Mouse (Mus musculus) kidney, postnatal 14 days (tissue): ENCODE measurements at regions not wholly inside any gene's neighbourhood (a gene's known extent, or its start where the extent isn't known, plus 50 kb on each side); places are given as distances from the start of the nearest gene placed in this dataset.

ENCODE experiments used
- DNase-seq: peaks from one replicate; pipeline ENCODE4 v3.0.0; 2022; ENCODE audit warnings: mixed read lengths

- peak; percentile 76 for DNase-seq
Measured at GRCm38 (mm10) chr15:84616880-84617279, 52.5 kb upstream of the Prr5 start.

DNA sequence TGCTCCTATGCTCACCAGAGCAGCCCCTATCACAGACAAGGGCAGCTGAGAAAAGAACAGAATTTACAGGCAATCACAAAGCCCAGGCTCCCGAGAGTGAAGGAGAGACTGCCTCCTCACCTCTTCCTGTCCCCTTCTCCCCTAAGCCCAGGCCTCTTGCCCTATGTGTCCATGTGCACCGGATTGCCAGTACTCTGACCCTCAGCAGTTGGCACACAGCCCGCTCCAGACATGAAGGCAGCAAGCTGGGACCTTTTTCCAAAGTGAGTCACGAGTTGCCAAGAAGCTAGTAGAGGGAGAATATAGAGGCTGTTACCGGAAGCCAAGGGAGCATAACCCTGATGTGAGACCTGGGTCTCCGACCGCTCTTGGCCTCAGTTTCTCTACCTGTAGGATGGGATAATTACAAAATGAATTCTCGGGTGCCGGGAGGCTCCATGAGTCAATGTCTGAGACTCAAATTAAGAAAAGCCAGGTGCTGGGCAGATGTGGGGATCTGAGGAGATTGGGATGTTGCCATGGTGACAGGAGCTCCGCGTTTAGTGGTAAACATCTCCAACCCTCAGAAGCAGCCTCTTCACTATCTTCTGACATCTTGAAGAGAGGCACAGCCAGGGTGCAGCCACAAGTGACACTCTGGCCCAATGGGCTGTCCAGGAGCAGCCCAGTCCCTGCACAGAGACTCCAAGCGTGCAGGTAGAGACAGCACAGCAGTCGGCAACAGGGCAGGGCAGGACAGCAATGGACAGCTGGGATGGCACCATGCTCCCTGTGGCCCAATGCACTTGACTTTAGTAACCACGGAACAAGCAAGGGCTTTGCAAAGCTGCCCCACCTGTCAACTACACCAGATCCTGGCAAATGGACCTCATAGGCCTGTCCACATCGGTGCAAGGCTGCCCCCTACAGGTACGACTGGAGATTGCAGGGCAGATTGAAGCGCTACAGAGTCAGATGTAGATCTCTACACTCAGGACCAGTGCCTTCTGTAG lies 55.6 kb upstream of the Prr5 start:
- peak; percentile 89 for DNase-seq

DNA sequence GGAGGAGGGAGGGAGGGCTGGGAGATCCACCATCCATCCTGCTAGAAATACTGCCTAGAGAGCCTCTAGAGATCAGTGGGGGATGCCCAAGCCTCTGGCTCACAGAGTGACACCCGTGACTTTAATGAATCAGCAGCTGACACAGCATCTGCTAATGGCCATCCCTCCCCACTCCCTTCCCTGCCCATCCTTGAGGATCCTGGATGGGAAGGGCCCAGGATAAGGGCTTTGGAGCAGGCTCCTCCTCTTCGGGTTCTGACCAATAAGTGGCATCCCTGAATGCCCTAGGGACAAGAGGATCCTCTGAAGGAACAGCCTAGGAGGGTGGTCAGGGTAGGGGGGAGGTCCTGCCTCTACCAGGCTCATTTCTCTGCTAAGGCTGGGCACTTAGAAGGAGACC lies 55.3 kb upstream of the Rtl6 start:
- no peak for DNase-seq

GRCm38 (mm10) chr15:84609825-84610442 lies 52.3 kb upstream of the Rtl6 start:
- DNase-seq = no peak

DNA sequence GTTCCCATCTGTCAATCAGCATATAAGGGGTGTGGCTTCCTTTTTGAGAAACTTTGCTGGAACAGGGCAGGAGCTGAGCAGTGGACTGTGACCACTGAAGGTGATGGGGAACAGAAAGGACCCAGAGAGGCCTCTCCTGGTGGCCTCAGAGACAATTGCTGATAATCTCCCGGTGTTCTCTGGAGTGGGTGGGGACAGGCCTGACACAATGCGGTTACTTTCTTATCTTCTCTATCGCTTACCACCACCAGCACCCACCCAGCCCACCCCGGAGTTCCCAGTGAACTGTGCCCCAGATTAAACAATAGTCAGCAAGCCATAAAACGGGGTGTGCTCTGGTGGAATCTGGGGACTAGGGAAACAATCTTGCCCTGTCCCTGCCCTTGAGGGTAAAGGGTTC lies 51.4 kb upstream of the Rtl6 start:
- no peak for DNase-seq
